Mouse (Mus musculus) ES-E14 (cell line): Measurements from ENCODE around the gene Btg2.

Experiments
- CHD2 ChIP-seq: IDR thresholded peaks from 2 replicates; pipeline ENCODE4 v1.6.1; 2014; ENCODE audit warnings: mild to moderate bottlenecking, low read depth, low read length, inconsistent platforms
- HCFC1 ChIP-seq: IDR thresholded peaks from 2 replicates; pipeline ENCODE4 v1.6.1; 2012; ENCODE audit warnings: low read length, inconsistent platforms, borderline replicate concordance; ENCODE audit not compliant: insufficient read depth
- MAFK ChIP-seq: IDR thresholded peaks from 2 replicates; pipeline ENCODE4 v1.6.1; 2014; ENCODE audit warnings: mild to moderate bottlenecking, low read depth, low read length, inconsistent platforms; ENCODE audit not compliant: insufficient read depth
- ZC3H11A ChIP-seq: IDR thresholded peaks from 2 replicates; pipeline ENCODE4 v1.6.1; 2012; ENCODE audit warnings: low read depth, mild to moderate bottlenecking, inconsistent platforms, low read length, borderline replicate concordance
- ZNF384 ChIP-seq: IDR thresholded peaks from 2 replicates; pipeline ENCODE4 v1.6.1; 2012; ENCODE audit warnings: low read depth, low read length, inconsistent platforms

DNA sequence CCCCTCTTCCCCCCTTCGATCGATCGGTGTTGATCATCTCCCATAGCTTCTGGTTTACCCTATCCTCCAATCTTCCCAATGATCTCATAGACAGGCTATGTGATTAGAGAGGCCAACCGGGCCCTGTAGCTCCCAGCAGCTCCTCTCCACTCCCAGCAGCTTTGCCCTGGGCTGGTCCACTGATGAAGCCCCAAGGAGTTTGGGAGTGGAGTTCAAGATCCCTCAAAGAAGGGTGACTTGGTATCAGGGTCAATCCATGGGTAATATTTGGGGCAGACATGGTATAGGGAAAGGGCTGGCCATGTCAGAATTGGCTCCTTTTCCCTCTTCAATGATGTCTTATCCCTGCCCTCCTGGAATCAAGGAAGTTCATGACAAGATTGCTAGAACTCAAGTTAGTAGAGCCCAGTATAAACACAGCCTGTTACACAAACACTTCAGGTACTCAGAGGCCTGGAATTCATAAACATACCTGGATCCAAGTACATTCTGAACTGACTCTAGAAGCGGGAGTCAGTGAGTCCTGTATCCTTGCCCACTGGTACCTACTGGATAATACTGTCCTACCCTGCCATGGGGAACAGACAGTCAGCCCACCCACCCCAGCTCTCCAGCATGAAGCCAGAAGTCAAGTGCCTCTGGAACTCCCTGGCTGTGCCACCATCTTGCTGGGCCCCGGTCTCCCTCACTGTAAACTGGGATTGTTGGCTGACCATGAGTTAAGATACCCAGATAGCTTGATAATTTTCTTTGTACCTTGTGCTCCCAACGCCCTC is 18.3 kb upstream of the Btg2 start:
- TF ChIP-seq ZC3H11A (no peak), ZNF384 (no peak), HCFC1 (no peak), MAFK (no peak), CHD2 (no peak)
